Mouse (Mus musculus) telencephalon, adult 2 months (tissue): ENCODE results near the gene Zfp691.

Experiments used
- DNase-seq: peaks from one replicate; pipeline ENCODE4 v3.0.0-alpha.2; 2011; ENCODE audit warnings: low read depth, low spot score

The Zfp691 gene

GRCm38 (mm10) chr4:119124771-119125273 is 49.2 kb downstream of the Zfp691 start:
- DNase-seq, result no peak

- no peak for DNase-seq
These were observed 52.7 kb downstream of the Zfp691 start for GRCm38 (mm10) chr4:119121249-119121648.

GRCm38 (mm10) chr4:119120095-119120494 is 53.9 kb downstream of the Zfp691 start:
- no peak for DNase-seq
